Mouse (Mus musculus) lung, embryonic 14.5 days (tissue): ENCODE measurements around the gene Slc26a11. TPM values are rescaled to one million over a fixed set of nuclear protein-coding genes. Genes with fewer than 3 reads are reported as not detected.

Experiments used
- ATAC-seq: fragments of 200-750 bp; cut with Nextera tagmentation; 2 replicates; pipeline ENCODE4 v1.8.0; 2017; ENCODE audit warnings: mild to moderate bottlenecking, moderate TSS enrichment, moderate library complexity; ENCODE audit not compliant: insufficient read depth
- DNase-seq: peaks from one replicate; pipeline ENCODE4 v3.0.0-alpha.2; 2015
- H3K27ac ChIP-seq: fragments of 300-500 bp; sonication (generic); 2 replicates; pipeline ENCODE4 v1.5.1; 2014; ENCODE audit warnings: low read depth, mild to moderate bottlenecking, moderate library complexity
- H3K27me3 ChIP-seq: fragments of 300-500 bp; sonication (generic); 2 replicates; pipeline ENCODE4 v1.6.1; 2014; ENCODE audit warnings: low read length, control low read depth; ENCODE audit not compliant: insufficient read depth
- H3K36me3 ChIP-seq: fragments of 300-500 bp; sonication (generic); 2 replicates; pipeline ENCODE4 v1.6.1; 2014; ENCODE audit warnings: control low read depth; ENCODE audit not compliant: insufficient read depth
- H3K4me1 ChIP-seq: fragments of 300-500 bp; sonication (generic); 2 replicates; pipeline ENCODE4 v1.6.1; 2014; ENCODE audit warnings: antibody characterized with exemption, control low read depth; ENCODE audit not compliant: insufficient read depth
- H3K4me2 ChIP-seq: fragments of 300-500 bp; sonication (generic); 2 replicates; pipeline ENCODE4 v1.6.1; 2014; ENCODE audit warnings: mild to moderate bottlenecking
- H3K4me3 ChIP-seq: fragments of 300-500 bp; sonication (generic); 2 replicates; pipeline ENCODE4 v1.5.1; 2014; ENCODE audit warnings: low read depth, low read length
- H3K9ac ChIP-seq: fragments of 300-500 bp; sonication (generic); 2 replicates; pipeline ENCODE4 v1.6.1; 2014
- H3K9me3 ChIP-seq: fragments of 300-500 bp; sonication (generic); 2 replicates; pipeline ENCODE4 v1.6.1; 2016; ENCODE audit warnings: low read depth, low read length, control low read depth
- CTCF ChIP-seq: IDR thresholded peaks from 2 replicates; pipeline ENCODE4 v1.5.1; 2016; ENCODE audit warnings: antibody characterized with exemption, low read depth
- WGBS: fragments of 180-500 bp; shearing (Covaris S2); extraction: QIAGEN DNeasy Blood & Tissue Kit; methylation state at CpG from one replicate; pipeline ENCODE4 v1.1.7; 2014; 5-methylcytosine and 5-hydroxymethylcytosine counted together
- polyA plus RNA-seq: library from polyadenylated mRNA; unstranded; fragments of >200 nt; fragmentation: Nextera tagmentation; extraction: Ambion mirVana; gene quantifications from 2 replicates; pipeline ENCODE4 v1.2.1, GENCODE M21; 2014

Gene Slc26a11
- polyA plus RNA-seq, 1 experiment from 2014 or later, result 9.1 TPM

- no peaks in the 10 kb centered on the region for H3K9me3 ChIP-seq
- no peak overlapping the region for H3K4me2 ChIP-seq
- H3K36me3 ChIP-seq, result peaks cover 17% of the 10 kb centered on the region; the same call in 1 of the 2 replicates
- no peaks in the 10 kb centered on the region for H3K27me3 ChIP-seq
- H3K27ac ChIP-seq, result no peak overlapping the region
- H3K9ac ChIP-seq, result no peak overlapping the region
- TF ChIP-seq CTCF, result no peak
- no peak overlapping the region for H3K4me3 ChIP-seq
- DNase-seq, result no peak
- H3K4me1 ChIP-seq, result peaks cover 12% of the 10 kb centered on the region; the same call in 1 of the 2 replicates
- WGBS, result 90% methylated on average over 10 of the region's 10 CpGs
- no peak for ATAC-seq
Measured at GRCm38 (mm10) chr11:119359089-119359488, 3.7 kb downstream of the Slc26a11 start.

- no peak; the same call in 1 of the 2 replicates for ATAC-seq
Measured at GRCm38 (mm10) chr11:119362769-119363533, 7.6 kb downstream of the Slc26a11 start.

GRCm38 (mm10) chr11:119363534-119364145 is 8.3 kb downstream of the Slc26a11 start:
- no peaks in the 10 kb centered on the region for H3K9me3 ChIP-seq
- TF ChIP-seq CTCF, result peak; percentile 91
- peak overlapping the region; percentile 30; the same call in 1 of the 2 replicates for H3K4me2 ChIP-seq
- ATAC-seq (peak; percentile 82), DNase-seq (peak; percentile 87)
- H3K27ac ChIP-seq, result no peak overlapping the region
- 31% methylated on average over 11 of the region's 11 CpGs for WGBS
- no peak overlapping the region for H3K4me3 ChIP-seq
- no peaks in the 10 kb centered on the region for H3K27me3 ChIP-seq
- peaks cover 22% of the 10 kb centered on the region; the same call in 1 of the 2 replicates for H3K36me3 ChIP-seq
- no peaks in the 10 kb centered on the region for H3K4me1 ChIP-seq
- H3K9ac ChIP-seq, result no peak overlapping the region

More at GRCm38 (mm10) chr11:119362769-119363533, 7.6 kb downstream of the Slc26a11 start:
- 29% methylated on average over 11 of the region's 11 CpGs for WGBS
- H3K27me3 ChIP-seq, result no peaks in the 10 kb centered on the region
- H3K9ac ChIP-seq, result no peak overlapping the region
- no peak for DNase-seq
- no peaks in the 10 kb centered on the region for H3K4me1 ChIP-seq
- H3K4me2 ChIP-seq, result peak overlapping the region; percentile 30; the same call in 1 of the 2 replicates
- no peaks in the 10 kb centered on the region for H3K9me3 ChIP-seq
- no peak for TF ChIP-seq CTCF
- no peak overlapping the region for H3K27ac ChIP-seq
- no peak overlapping the region for H3K4me3 ChIP-seq
- H3K36me3 ChIP-seq, result peaks cover 22% of the 10 kb centered on the region; the same call in 1 of the 2 replicates

GRCm38 (mm10) chr11:119375425-119375824 is 20.1 kb downstream of the Slc26a11 start:
- no peak for TF ChIP-seq CTCF
- WGBS, result 75% methylated on average over 6 of the region's 6 CpGs
- Histone ChIP-seq H3K27ac (no peak overlapping the region), H3K9me3 (no peaks in the 10 kb centered on the region), H3K4me2 (no peak overlapping the region), H3K9ac (no peak overlapping the region), H3K4me1 (no peaks in the 10 kb centered on the region; the same call in 1 of the 2 replicates), H3K4me3 (no peak overlapping the region), H3K27me3 (no peaks in the 10 kb centered on the region), H3K36me3 (peaks cover 9% of the 10 kb centered on the region; the same call in 1 of the 2 replicates)
- no peak for DNase-seq
- no peak for ATAC-seq

GRCm38 (mm10) chr11:119377326-119377725 is 22.0 kb downstream of the Slc26a11 start:
- no peaks in the 10 kb centered on the region for H3K9me3 ChIP-seq
- 91% methylated on average over 11 of the region's 11 CpGs for WGBS
- no peak overlapping the region for H3K4me3 ChIP-seq

GRCm38 (mm10) chr11:119378551-119378950 is 23.2 kb downstream of the Slc26a11 start:
- 84% methylated on average over 1 of the region's 1 CpGs for WGBS
- TF ChIP-seq CTCF, result no peak
- no peak overlapping the region for H3K27ac ChIP-seq
- no peak overlapping the region for H3K4me2 ChIP-seq
- H3K9ac ChIP-seq, result no peak overlapping the region
- no peaks in the 10 kb centered on the region; the same call in 1 of the 2 replicates for H3K4me1 ChIP-seq
- DNase-seq (no peak), ATAC-seq (no peak)
- H3K9me3 ChIP-seq, result no peaks in the 10 kb centered on the region
- peaks cover 9% of the 10 kb centered on the region; the same call in 1 of the 2 replicates for H3K36me3 ChIP-seq
- H3K27me3 ChIP-seq, result no peaks in the 10 kb centered on the region
- H3K4me3 ChIP-seq, result no peak overlapping the region

More at GRCm38 (mm10) chr11:119377326-119377725, 22.0 kb downstream of the Slc26a11 start:
- no peak for TF ChIP-seq CTCF
- Histone ChIP-seq H3K4me2 (no peak overlapping the region), H3K9ac (no peak overlapping the region), H3K27ac (no peak overlapping the region), H3K27me3 (no peaks in the 10 kb centered on the region), H3K36me3 (peaks cover 9% of the 10 kb centered on the region; the same call in 1 of the 2 replicates), H3K4me1 (no peaks in the 10 kb centered on the region; the same call in 1 of the 2 replicates)
- DNase-seq (no peak), ATAC-seq (no peak)
